Mouse (Mus musculus): Measurements from ENCODE around the gene Trp53inp2.

DNA sequence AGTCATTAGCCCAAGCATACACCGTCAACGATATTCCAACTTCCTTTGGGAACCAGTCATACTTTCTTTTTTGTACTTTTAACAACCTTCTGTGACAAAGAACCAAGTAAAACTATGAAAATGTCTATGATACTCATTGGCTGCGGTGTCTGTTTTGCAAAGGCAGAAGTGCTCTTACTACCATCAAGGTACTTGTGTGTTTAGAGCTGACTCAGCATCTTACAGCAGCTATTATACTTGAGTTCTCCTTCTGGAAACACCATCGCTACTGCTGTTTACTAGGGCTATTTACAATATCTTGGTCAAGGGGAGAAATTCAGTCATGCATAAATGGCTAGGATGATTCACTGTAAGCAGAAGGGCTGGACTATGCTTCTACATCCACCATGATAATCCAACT, 21.1 kb downstream of the Trp53inp2 start:
- TF ChIP-seq CTCF (IDR thresholded peaks at IDR 0.05; ENCODE audit: low read depth) = no peak
- no peak for TF ChIP-seq EP300 (IDR thresholded peaks at IDR 0.05; ENCODE audit: low read depth)
